Mouse (Mus musculus) neutrophil, adult 5-6 weeks (primary cell): ENCODE measurements around the gene Cacna1h. TPM values are rescaled to one million over a fixed set of nuclear protein-coding genes. Genes with fewer than 3 reads are reported as not detected.
A peak's percentile ranks its signal among the peaks of the same experiment; 100 is the strongest.

Experiments used
- ATAC-seq: fragments of 151-379, 151-347 bp; 2 replicates; pipeline ENCODE4 v1.8.0; 2017; ENCODE audit warnings: mild to moderate bottlenecking, moderate TSS enrichment; ENCODE audit not compliant: insufficient number of reproducible peaks, poor library complexity, low FRiP score, severe bottlenecking; ENCODE audit errors: extremely low read depth
- total RNA-seq: library from RNA; stranded (forward); fragments of 200-1000 nt; gene quantifications from 2 replicates; pipeline ENCODE4 v1.2.3, GENCODE M21; 2017

The Cacna1h gene
- total RNA-seq = 1.5 and 4.3 TPM in 2 replicates

DNA sequence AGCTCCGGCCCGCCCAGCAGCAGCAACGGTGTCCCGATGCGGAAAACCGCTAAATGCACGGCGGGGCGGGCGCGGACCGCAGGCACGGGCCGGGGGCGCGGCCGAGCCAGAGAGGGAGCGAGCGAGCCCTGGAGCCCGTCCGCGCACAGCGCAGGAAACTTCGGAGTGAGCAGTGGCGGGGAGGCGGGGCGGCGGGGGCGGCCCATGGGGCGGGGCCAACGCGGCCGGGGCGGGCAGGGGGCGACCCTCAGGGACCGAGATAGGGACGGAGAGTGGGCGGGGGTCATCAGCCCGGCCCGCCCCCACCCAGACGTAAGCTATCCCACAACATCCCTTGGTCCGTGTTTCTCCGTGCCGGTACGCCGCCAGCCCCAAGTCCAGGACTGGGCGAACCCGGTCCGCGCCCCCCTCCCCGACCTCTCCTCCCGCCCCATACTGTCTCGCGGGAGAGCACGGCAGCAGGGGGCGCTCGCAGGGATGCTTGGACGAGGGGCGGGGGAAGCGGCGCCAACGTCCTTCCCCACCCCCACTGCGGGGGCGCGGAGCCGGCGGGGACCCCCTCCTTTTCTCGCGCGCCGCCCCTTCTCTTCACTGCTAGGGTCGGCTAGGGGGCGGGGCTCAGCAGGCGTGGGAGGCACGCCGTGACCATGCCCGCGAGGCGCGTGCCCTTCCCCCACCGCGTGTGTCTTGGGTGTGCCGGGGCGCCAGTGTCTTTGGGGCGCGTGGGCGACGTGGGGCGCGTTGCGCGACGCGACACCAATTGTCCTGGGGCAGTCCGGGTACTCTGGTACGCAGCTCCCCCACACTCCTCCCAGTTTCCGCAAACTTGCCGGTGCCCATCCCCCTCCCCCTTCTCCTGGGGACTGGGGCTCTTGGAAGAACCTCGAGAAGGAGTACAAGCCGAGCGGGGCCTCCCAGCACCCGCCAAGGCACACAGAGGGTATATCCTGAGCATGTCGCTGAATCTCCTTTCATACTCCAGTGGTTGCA lies at the start of gene Cacna1h:
Gene Cacna1h, minus strand, starts transcription at position 167 of the 990 bp plus-strand sequence.
- ATAC-seq = no peak

DNA sequence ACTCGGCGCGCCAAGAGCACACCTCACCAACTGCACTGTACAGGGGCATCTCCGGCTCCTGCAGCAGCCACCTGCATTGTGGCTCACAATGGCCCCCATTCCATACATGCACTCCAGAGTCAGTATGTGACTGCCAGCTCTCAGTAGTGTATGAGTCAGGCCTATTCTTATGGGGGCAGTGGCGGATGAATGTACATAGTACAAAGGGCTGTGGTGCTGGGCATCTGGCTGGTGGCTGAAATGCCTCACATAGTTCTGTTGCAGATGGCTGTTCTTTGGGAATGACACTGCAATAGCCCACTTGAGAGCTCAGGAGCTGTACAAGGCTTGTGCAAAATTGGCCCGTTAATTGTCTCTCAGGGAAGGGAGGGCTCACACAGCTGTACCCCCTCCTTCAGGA lies 48.5 kb upstream of the Cacna1h start:
- no peak for ATAC-seq

DNA sequence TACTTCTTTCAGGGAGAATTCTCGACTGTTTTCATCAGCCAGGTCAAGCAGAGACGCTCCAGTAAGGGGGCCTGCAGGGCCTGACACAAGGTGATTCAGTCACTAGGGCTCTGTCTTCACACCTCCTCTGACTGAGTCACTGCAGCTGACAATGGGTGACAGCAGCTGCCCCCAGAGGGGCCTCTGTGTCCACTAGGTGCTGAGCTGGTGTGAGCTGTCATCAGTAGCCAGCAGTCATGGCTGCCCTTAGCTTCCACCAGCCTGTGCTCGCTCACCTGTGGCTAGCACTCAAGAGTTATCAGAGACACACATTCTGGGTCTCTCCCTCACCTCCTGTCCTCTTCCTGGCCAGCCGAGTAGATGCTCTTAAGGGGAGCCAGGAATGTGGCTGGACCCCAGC lies 47.2 kb upstream of the Cacna1h start:
- ATAC-seq = no peak

DNA sequence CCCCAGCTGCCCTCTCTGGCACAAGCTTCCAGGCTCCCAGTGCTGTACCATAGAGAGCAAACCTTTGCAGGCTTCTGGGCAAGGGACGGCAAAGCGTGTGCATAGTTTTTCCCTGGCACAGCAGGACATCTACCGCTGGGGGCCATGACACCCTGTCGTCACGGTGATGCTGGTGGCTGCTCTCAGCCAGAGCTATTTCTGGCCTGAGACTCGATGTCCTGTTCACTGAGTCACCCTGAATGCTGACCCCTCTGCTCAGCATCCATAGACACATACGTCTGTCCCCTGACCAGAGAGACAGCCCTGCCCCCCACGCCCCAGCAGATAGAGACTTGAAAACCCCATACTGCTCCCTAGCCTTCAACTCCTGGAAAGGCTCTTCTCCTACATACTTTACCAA lies 46.6 kb upstream of the Cacna1h start:
- ATAC-seq = no peak

DNA sequence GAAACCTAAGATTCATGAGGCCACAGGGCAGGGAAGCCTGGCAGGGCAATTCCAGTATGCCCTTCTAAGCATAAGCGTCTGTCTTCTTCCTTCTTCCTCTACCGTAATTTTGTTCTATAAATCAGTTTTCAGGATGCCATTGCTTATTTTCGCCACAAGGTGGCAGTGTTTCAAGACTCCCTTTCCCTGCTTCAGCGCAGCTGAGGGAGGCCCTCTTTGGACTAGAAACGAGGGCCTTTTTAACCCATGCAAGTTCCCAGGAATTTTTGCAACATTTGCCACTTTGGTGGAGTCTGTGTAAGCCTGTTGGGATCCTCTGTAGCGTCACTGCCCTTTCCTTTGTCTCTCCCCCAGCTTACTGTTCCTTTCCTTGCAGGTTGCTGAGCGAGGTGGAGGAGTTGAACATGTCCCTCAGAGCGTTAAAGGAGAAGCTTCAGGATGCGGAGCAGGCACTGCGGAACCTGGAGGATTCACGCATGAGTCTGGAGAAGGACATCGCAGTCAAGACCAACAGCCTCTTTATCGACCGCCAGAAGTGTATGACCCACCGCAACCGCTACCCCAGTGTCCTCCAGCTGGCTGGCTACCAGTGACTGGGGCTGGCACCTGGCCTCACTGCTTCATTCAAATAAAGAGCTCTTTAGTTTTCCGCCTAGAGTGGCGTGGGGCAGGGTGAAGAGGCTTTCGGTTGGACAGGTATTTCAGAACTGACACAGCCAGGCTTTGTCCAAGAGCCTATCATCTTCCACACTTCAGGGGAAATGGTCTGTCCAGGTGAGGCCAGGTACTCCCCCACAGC lies 42.6 kb upstream of the Cacna1h start:
- no peak for ATAC-seq

DNA sequence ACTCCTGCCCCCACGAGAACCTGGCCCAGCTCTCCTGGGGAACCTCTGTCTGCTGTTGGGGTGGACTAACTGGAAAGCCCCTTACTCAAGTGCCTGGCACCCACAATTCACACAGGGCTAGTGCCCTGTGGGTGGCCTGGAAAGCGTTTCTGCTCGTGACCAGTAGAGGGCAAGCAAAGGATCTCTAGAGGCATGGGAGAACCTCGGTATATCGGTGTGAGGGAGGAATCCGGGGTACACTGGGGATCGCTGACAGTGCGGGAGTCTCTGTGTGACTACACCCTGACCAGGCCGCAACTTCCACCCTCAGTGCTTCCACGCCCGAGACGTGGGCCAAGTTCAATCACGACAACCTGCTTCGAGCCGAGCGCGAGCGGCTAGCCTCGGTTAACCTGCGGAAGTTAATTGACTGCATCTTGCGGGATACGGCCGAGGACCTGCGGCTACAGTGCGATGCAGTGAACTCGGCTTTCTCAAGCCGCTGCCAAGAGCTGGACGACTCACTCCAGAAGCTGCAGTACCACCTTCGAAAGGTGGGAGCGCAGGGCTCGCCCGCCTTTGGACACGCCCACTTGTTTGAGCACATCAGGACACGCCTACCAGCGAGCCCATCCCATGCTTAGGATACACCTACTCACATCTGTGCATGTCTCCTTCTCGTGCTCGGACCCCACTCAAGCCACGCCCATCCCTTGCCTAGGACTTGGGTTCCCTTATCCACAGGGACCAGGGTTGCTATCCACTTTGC lies 40.9 kb upstream of the Cacna1h start:
- peak; percentile 53; the same call in 1 of the 2 replicates for ATAC-seq

DNA sequence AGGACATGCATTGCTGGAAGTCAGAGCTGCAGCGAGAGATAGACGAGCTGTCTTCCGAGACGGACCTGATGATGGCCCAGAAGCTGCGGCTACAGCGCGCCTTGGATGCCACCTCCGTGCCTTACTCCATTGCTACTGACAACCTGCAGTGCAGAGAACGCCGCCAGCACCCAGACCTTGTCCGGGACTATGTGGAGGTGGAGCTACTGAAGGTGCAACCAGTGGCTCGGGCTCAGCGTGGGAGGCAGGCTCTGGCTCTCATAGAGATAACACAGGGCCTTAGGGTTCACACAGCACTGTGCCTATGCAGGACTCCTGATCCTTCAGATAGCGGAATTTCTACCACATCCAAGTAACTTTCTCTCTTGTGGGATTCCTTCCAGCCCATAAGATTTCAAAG lies 38.5 kb upstream of the Cacna1h start:
- ATAC-seq = no peak

DNA sequence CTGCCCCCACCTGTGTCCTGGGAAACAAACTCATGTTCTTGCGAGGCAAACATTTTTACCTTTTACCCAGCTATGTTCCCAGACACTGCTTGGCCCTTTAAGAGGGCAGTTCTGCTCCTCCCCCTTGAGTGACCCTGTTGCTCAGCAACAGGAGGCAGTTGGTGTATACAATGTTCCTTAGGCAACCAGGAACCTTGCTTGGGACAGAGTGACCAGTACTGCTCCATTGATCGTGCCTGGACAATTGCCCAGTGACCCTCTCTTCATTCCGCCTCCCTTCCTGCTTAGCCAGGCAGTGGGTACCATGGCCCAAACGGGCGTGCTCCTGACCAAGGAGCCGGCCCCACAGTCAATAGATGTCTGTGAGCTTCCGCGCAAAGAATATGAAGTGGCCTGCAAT lies 37.8 kb upstream of the Cacna1h start:
- ATAC-seq = no peak

DNA sequence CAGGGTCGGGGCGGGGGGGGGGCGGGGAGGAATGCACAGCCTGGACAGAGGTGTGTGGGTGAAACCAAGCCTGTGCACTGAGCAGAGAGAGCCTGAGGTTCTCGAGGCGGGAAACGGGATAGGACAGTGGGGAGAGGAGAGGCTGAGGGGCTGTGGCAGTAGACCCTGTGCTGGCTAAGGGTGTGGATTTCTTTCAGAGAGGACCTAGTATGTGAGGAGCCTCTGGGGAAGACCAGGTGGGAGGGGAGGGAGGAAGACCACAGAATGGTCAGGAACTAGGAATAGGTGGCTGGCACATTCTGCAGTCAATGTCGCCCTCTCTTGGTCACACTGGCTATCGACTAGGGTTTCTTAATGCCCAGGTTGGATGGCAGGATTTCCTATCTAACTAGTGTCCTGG lies 36.2 kb upstream of the Cacna1h start:
- ATAC-seq = no peak

DNA sequence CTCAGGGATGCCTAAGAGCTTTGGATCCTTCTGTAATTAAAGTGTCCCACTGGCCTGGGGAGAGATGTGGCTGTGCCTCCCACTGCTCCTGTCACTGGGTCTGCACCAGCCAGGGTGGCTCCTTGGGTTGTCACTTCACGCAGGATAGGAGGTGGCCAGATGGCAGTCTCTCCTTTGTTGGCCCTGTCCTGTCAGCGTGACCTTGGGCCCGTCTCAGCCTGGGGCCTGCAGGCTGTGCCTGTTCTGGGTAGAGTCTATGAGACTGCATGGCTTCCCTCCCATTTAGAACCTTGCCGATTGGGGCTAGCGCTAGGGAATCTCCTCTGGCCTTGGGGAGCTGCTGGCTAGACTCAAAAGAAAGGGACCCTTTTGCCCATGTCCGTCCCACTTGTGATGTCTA lies 34.7 kb upstream of the Cacna1h start:
- no peak for ATAC-seq

DNA sequence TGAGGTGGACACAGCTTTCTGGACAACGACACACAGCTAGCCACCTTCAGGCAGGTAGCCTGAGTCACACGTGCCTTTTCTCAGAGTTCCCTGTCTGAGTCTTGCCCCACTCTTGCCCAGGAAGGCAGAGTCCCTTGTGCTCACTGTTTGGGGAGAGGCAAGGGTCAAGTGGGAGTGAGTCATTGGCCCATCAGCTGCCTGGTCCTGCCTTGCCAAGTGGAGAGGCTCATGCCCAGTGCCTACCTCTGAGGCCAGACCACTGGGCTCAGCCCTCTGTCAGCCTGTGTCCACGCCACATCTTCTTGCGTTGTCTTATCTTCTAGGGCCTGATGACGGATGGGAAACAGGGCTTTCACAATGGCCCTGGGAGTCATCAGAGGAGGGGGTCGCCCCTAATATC lies 34.2 kb upstream of the Cacna1h start:
- no peak for ATAC-seq

DNA sequence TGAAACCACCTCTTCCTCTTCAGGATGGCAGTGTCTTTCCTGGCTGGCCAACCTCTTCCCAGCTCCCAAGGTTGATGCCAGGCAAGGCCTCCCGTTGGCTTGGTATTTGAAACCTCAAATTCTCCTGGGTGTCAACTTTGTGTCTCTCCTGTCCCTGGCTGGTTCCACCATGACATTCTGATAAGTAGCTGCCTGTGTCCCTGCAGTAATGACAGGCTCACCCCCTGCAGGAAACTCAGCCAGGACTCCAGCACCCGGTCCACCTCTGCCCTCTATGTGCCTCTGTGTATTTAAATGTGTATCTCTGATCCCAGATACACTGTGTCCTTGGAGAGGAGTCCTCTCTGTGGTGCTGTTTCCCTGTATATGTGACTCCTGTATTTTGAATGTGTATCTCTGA lies 32.7 kb upstream of the Cacna1h start:
- no peak for ATAC-seq

DNA sequence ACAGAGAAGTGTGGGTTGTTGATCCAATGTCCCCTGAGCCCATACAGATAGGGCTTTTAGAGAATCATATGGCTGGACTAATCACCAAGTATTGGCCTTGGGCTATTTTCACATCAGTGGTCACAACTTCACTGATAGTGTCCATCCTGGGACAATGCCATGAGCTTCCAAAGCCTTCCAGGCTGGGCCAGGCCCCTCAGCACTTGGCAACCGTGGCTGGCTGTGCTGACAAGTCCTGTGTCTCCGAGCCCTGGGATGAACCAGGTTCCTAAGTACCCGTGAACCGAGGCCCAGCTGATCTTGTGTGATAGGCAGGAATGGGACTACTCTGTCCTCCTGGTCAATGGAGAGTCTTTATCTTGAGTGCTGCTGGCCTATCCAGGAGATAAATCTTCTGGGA lies 30.5 kb upstream of the Cacna1h start:
- ATAC-seq = no peak

DNA sequence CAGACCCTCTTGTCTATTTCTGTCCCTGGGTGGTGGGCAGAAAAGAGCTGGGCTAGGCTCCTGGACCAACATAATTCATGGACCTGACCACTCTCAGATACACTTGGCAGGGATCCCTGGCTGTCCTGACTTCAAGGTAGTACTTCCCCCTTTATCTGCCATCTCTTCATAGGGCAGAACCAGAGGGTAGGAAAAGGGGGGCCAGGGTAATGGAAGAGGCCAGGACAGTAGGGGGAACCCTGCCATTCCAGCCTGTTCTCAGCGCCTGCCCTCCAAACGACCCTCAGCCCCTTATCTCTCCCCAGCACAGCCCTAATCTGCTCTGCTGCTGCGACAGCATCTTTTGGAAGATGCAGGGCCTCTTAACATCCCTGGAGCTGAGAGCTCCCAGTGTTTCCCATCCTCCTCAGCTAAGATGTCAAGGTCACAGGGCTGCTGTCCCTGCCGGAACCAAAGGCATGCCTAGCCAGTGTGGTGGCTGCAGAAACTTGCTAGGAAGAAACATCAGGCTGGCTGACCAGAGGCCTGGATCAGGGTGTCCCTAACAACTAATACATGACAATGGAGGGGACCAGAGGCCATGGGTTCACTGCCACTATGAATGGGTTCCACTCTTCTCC lies 29.9 kb upstream of the Cacna1h start:
- no peak for ATAC-seq

DNA sequence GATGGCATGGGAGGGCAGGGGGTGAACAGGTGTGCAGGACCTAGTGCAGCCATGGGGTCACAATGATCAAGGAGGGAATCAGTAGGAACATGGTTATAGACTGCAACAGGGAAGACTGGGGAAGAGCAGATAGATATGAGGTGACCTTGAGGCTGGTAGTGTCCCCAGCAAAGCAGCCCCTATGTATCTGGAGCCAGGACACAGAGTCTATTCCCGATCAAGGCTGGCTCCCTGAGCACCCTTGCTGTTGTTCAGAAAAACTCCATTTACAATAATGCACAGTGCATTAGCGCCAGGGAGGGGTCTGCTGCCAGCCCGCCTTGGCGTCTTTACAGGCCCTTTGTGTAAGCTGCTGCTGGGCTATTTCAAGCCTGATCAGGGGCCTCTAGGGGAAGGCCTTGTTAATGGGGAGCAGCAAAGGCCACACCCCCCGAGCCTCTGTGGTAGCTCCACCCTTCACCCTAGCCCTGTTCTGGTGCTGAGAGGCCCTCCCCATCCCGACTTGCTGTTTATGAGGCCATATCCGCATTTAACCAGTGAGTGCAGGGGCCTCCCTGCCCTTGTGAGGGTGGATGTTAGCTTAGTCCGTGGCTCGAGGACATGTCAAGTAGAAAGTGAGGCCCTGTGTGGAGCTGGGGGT lies 28.8 kb upstream of the Cacna1h start:
- no peak for ATAC-seq

DNA sequence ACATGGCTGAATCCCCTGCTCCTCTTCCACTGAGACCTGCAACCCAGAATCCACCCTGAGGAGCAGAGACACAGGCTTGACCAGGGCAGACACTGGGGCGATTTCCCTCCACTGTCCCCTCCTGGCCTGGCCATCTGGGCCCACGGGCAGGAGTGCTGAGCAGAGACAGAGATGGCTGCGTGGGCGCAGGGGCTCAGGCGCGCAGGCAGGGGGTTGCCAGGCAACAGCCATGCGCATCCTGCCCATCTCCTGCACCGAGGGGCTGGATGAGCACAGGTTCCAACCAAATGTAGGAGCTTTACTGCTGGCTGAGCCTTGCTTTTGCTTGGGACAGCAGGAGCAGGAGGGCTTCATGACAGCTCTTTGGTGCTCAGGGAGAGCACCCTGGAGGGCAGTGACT lies 23.0 kb upstream of the Cacna1h start:
- ATAC-seq = no peak

DNA sequence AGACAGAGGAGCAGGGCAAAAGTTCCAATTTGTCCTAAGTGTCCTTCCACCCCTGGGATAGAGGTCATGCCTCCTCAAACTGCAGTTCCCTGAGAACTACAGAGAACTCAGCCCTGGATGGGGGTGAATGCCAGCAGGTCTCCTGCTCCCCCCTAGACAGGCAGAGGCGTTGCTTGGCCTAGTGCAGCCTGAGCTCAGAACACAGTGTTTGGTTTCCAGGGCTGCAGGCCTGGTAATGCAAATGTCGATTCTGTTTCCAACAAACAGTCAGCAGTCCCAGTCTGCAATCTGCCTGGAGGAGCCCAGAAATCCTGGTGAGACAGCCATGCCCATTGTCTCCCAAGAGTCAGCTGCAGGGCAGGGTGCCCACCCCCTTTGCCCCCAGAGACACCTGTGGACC lies 20.7 kb upstream of the Cacna1h start, which contains the start of gene Tekt4:
Gene Tekt4, plus strand, starts transcription at position 344 of the 400 bp plus-strand sequence.
- ATAC-seq = no peak

DNA sequence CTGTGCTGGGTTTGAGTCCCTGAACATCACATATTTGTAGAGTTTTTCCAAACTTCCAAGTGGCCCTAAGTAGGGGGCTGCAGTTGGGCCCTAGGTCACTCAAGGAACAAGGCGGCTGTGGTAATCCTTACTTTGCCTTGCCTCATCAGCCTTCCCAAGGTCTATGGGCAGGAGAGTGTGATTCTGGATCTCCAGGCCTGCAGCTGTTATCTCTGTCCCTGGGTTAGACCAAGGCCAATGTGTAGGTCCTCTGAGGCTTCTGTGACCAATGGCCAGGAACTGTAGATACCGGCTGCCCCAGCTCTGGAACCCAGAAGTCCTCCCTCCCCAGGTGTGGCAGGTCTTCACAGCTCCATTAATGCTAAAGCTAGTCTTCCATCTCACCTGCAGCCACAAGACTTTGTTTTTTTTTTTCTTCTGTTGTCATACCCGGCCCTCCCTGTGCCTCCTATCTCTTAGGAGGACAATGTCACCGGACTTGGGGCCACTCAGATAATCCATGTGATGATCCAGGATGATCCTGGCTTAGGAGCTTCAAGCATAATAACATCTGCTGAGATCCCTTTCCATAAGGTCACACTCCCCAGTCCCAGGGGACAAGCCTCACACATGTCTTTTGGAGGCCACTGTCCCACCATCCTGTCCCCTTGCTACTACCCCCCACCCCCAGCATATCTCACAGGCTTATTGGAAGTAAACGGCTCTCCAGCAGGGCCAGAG lies 18.8 kb upstream of the Cacna1h start:
- no peak for ATAC-seq
